Comparison of ENCODE assay signal across 9 mouse cellular contexts in genomic region chrX:73690917-73691629, GRCm38 (mm10). TPM values are rescaled to one million over a fixed set of nuclear protein-coding genes. Genes with fewer than 3 reads are reported as not detected.
A peak's percentile ranks its signal among the peaks of the same experiment; 100 is the strongest.
DNase-seq lines count a peak whose midpoint lies in the region; TF ChIP-seq lines count a peak whose summit lies in the region.
"Had no signal": no experiment of that assay in that cellular context is flagged by ENCODE, and none has a peak within 500 bp of the region (broad histone marks: within the 10 kb centered on the region; RNA-seq: fewer than 3 reads in every experiment).

No protein-coding gene starts in this region.

- in situ Hi-C loops in ES-E14 (cut with MboI; ENCODE audit: low sequenced_read_pairs in 2 of 2, unreplicated experiment in 2 of 2): no loop called here

- 65% methylated on average over 5 of the region's 5 CpGs for WGBS in heart, embryonic 10.5 days
- 40% methylated on average over 5 of the region's 5 CpGs for WGBS in small intestine, adult 2 months

- peaks cover 37% of the 10 kb centered on the region for H3K36me3 ChIP-seq in heart, embryonic 10.5 days
- H3K36me3 ChIP-seq in ES-E14 (ENCODE audit: control insufficient read depth, insufficient read depth, low read length, poor library complexity, severe bottlenecking): peaks cover 28% of the 10 kb centered on the region
- H3K36me3 ChIP-seq in small intestine, adult 2 months (ENCODE audit: control insufficient read depth, insufficient read depth, low read length): peaks cover 32% of the 10 kb centered on the region

- DNase-seq in heart, adult 18-20 months: peak; percentile 59 to 67
- no peak for DNase-seq in heart, embryonic 10.5 days (ENCODE audit: low spot score)
- DNase-seq in ES-E14 (ENCODE audit: low read depth, low spot score): peak; percentile 28
- DNase-seq in cerebellum, adult 8-10 months: peak; percentile 58
- DNase-seq in gastrocnemius, postnatal 14 days: peak; percentile 52
- DNase-seq in kidney, adult 9 months: peak; percentile 68
- DNase-seq in lung, postnatal 10 days: peak; percentile 72

- no peaks in the 10 kb centered on the region for H3K4me1 ChIP-seq in heart, embryonic 10.5 days
- no peaks in the 10 kb centered on the region for H3K4me1 ChIP-seq in ES-E14 (ENCODE audit: control insufficient read depth in 2 of 2, insufficient read depth in 2 of 2, low read length in 2 of 2, poor library complexity in 1 of 2)
- peaks cover 12% of the 10 kb centered on the region; the same call in 1 of the 2 replicates for H3K4me1 ChIP-seq in small intestine, adult 2 months (ENCODE audit: control insufficient read depth, insufficient read depth, insufficient read length, low read length)
- H3K4me1 ChIP-seq: limb, embryonic 13.5 days had no signal

- no peaks in the 10 kb centered on the region for H3K9me3 ChIP-seq in heart, embryonic 10.5 days
- no peaks in the 10 kb centered on the region for H3K9me3 ChIP-seq in ES-E14 (ENCODE audit: control insufficient read depth, insufficient read depth, low read depth, low read length)
- H3K9me3 ChIP-seq: limb, embryonic 13.5 days had no signal

- TF ChIP-seq CTCF in small intestine, adult 2 months (IDR thresholded peaks at IDR 0.05; ENCODE audit: extremely low read depth, insufficient read length, insufficient replicate concordance, low read depth, low read length): peak; percentile 73; the same call in 1 of the 2 replicates

- H3K4me3 ChIP-seq in heart, embryonic 10.5 days: no peak overlapping the region
- H3K4me3 ChIP-seq in ES-E14 (ENCODE audit: insufficient read depth in 1 of 2, low read depth in 1 of 2, low read length in 2 of 2, poor library complexity in 1 of 2, severe bottlenecking in 1 of 2): no peak overlapping the region
- H3K4me3 ChIP-seq in small intestine, adult 2 months (ENCODE audit: low read depth, low read length): no peak overlapping the region
- H3K4me3 ChIP-seq: limb, embryonic 13.5 days had no signal

- no peak overlapping the region for H3K9ac ChIP-seq in ES-E14 (ENCODE audit: insufficient read depth, low read depth, low read length, poor library complexity, severe bottlenecking)
- H3K9ac ChIP-seq: limb, embryonic 13.5 days had no signal

- peaks cover 3% of the 10 kb centered on the region; the same call in 1 of the 2 replicates for H3K27me3 ChIP-seq in heart, embryonic 10.5 days (ENCODE audit: insufficient read depth, poor library complexity, severe bottlenecking)
- no peaks in the 10 kb centered on the region for H3K27me3 ChIP-seq in small intestine, adult 2 months (ENCODE audit: control insufficient read depth, insufficient read depth, low read length)

- TF ChIP-seq POLR2A in small intestine, adult 2 months (IDR thresholded peaks at IDR 0.05; ENCODE audit: low read depth, low read length): no peak

- no peak overlapping the region for H3K27ac ChIP-seq in heart, embryonic 10.5 days
- H3K27ac ChIP-seq in ES-E14 (ENCODE audit: insufficient read depth, low read depth, low read length, poor library complexity, severe bottlenecking): no peak overlapping the region
- peak overlapping the region; percentile 39; the same call in 1 of the 2 replicates for H3K27ac ChIP-seq in small intestine, adult 2 months (ENCODE audit: insufficient read depth, low read depth, low read length)
- H3K27ac ChIP-seq: limb, embryonic 13.5 days had no signal

- intact Hi-C loops in gastrocnemius, postnatal 14 days (cut with DNase I; ENCODE audit: low total_unique reads): no loop called here

TF ChIP-seq in ES-E14, 5 proteins besides CTCF, POLR2A, EP300 and RAD21:
- TF ChIP-seq ZC3H11A (IDR thresholded peaks at IDR 0.05; ENCODE audit: borderline replicate concordance, low read depth, low read length) (no peak), ZNF384 (IDR thresholded peaks at IDR 0.05; ENCODE audit: low read depth, low read length) (no peak), HCFC1 (IDR thresholded peaks at IDR 0.05; ENCODE audit: borderline replicate concordance, insufficient read depth, low read length) (no peak), CHD2 (IDR thresholded peaks at IDR 0.05; ENCODE audit: low read depth, low read length) (no peak), MAFK (IDR thresholded peaks at IDR 0.05; ENCODE audit: insufficient read depth, low read depth, low read length) (no peak)
TF ChIP-seq in ES-E14: peak in this region for 0.

RNA-seq across cellular contexts. Expression of gene Slc6a8, which starts 18.1 kb away (rescaled TPM):
- 100 to 1,000 TPM; 156 to 169 TPM for total RNA-seq in heart, adult 18-20 months (2021)
- polyA plus RNA-seq in heart, embryonic 10.5 days (2016; fragmentation: Nextera tagmentation; extraction: Ambion mirVana): 5.8 and 6.2 TPM in 2 replicates
- total RNA-seq in ES-E14 (2012; rRNA removed): 83.4 and 133 TPM in 2 replicates
- 10 to 100 TPM; 55.5 to 58.5 TPM for total RNA-seq in gastrocnemius, postnatal 14 days (2021)
- 308 and 930 TPM in 2 replicates for polyA plus RNA-seq in small intestine, adult 2 months (2012; rRNA removed)

RNA-seq across cellular contexts. Expression of gene Bcap31, which starts 24.9 kb away (rescaled TPM):
- 10 to 100 TPM; 90.2 to 93.3 TPM for total RNA-seq in heart, adult 18-20 months (2021)
- 178 and 211 TPM in 2 replicates for polyA plus RNA-seq in heart, embryonic 10.5 days (2016; fragmentation: Nextera tagmentation; extraction: Ambion mirVana)
- 246 and 314 TPM in 2 replicates for total RNA-seq in ES-E14 (2012; rRNA removed)
- total RNA-seq in gastrocnemius, postnatal 14 days (2021): 10 to 100 TPM; 60.5 to 68.8 TPM
- polyA plus RNA-seq in small intestine, adult 2 months (2012; rRNA removed): 19.0 and 33.3 TPM in 2 replicates

RNA-seq across cellular contexts. Expression of gene Abcd1, which starts 25.3 kb away (rescaled TPM):
- 10 to 100 TPM; 29.2 to 29.6 TPM for total RNA-seq in heart, adult 18-20 months (2021)
- 9.8 and 11.7 TPM in 2 replicates for polyA plus RNA-seq in heart, embryonic 10.5 days (2016; fragmentation: Nextera tagmentation; extraction: Ambion mirVana)
- total RNA-seq in ES-E14 (2012; rRNA removed): 4.2 and 5.0 TPM in 2 replicates
- total RNA-seq in gastrocnemius, postnatal 14 days (2021): 10 to 100 TPM; 22.2 to 22.9 TPM
- 49.3 and 99.9 TPM in 2 replicates for polyA plus RNA-seq in small intestine, adult 2 months (2012; rRNA removed)

RNA-seq across cellular contexts. Expression of gene Pnck, which starts 31.2 kb away (rescaled TPM):
- total RNA-seq in heart, adult 18-20 months (2021): 10 to 100 TPM in 1 of 2 experiments, 1 to 10 TPM in 1; 6.1 to 10.6 TPM
- polyA plus RNA-seq in heart, embryonic 10.5 days (2016; fragmentation: Nextera tagmentation; extraction: Ambion mirVana): 7.3 and 8.0 TPM in 2 replicates
- total RNA-seq in ES-E14 (2012; rRNA removed): 2.0 and 4.9 TPM in 2 replicates
- 10 to 100 TPM; 15.4 to 16.3 TPM for total RNA-seq in gastrocnemius, postnatal 14 days (2021)
- 4.5 and 5.8 TPM in 2 replicates for polyA plus RNA-seq in small intestine, adult 2 months (2012; rRNA removed)

RNA-seq across cellular contexts. Expression of gene Dusp9, which starts 51.9 kb away (rescaled TPM):
- total RNA-seq in heart, adult 18-20 months (2021): not detected
- 26.1 and 65.3 TPM in 2 replicates for polyA plus RNA-seq in heart, embryonic 10.5 days (2016; fragmentation: Nextera tagmentation; extraction: Ambion mirVana)
- 124 and 197 TPM in 2 replicates for total RNA-seq in ES-E14 (2012; rRNA removed)
- not detected for total RNA-seq in gastrocnemius, postnatal 14 days (2021)
- polyA plus RNA-seq in small intestine, adult 2 months (2012; rRNA removed): 0.23 and 1.1 TPM in 2 replicates
